Mouse (Mus musculus) liver, embryonic 14.5 days (tissue): Measurements from ENCODE around the gene Fam187a. TPM values are rescaled to one million over a fixed set of nuclear protein-coding genes. Genes with fewer than 3 reads are reported as not detected.
A peak's percentile ranks its signal among the peaks of the same experiment; 100 is the strongest.

Experiments used
- ATAC-seq: fragments of 200-750 bp; cut with Nextera tagmentation; 2 replicates; pipeline ENCODE4 v1.8.0; 2017; ENCODE audit warnings: moderate number of reproducible peaks, mild to moderate bottlenecking, moderate library complexity; ENCODE audit not compliant: insufficient read depth
- DNase-seq, 3 experiments: peaks; one replicate each; pipeline ENCODE4 v3.0.0-alpha.2; 2012 to 2013; ENCODE audit warnings: low read depth in 3 of 3, low spot score in 3 of 3
- H3K27ac ChIP-seq: fragments of 300-500 bp; sonication (generic); 2 replicates; pipeline ENCODE4 v1.5.1; 2014; ENCODE audit warnings: moderate library complexity, mild to moderate bottlenecking, control low read depth, inconsistent platforms
- H3K27me3 ChIP-seq: fragments of 300-500 bp; sonication (generic); 2 replicates; pipeline ENCODE4 v1.6.1; 2014; ENCODE audit warnings: mild to moderate bottlenecking, low read length, moderate library complexity; ENCODE audit not compliant: control insufficient read depth, insufficient read depth
- H3K36me3 ChIP-seq: fragments of 300-500 bp; sonication (generic); replicated peaks from 2 replicates; pipeline ENCODE4 v1.6.1; 2014; ENCODE audit warnings: low read depth; ENCODE audit not compliant: control insufficient read depth, insufficient read depth
- H3K4me1 ChIP-seq, 2 experiments: fragments of 200-500 bp in 1 of 2; fragments of 300-500 bp in 1 of 2; sonication (generic) in 1 of 2; replicated peaks; 2 replicates each; pipeline ENCODE4 v1.6.1; 2012 to 2014; ENCODE audit warnings: antibody characterized with exemption in 1 of 2, inconsistent platforms in 1 of 2, low read length in 1 of 2; ENCODE audit not compliant: control insufficient read depth in 2 of 2, insufficient read depth in 2 of 2
- H3K4me2 ChIP-seq: fragments of 300-500 bp; sonication (generic); 2 replicates; pipeline ENCODE4 v1.6.1; 2014; ENCODE audit warnings: low read depth, mild to moderate bottlenecking, control low read depth, moderate library complexity
- H3K4me3 ChIP-seq, 2 experiments: fragments of 200-500 bp in 1 of 2; fragments of 300-500 bp in 1 of 2; sonication (generic) in 1 of 2; 2 replicates each; pipeline ENCODE4 v1.5.1; 2012 to 2014; ENCODE audit warnings: low read depth in 2 of 2, low read length in 2 of 2, mild to moderate bottlenecking in 2 of 2, control low read depth in 1 of 2, inconsistent platforms in 1 of 2, moderate library complexity in 1 of 2; ENCODE audit not compliant: insufficient read depth in 1 of 2
- H3K9ac ChIP-seq: fragments of 300-500 bp; sonication (generic); replicated peaks from 2 replicates; pipeline ENCODE4 v1.6.1; 2014; ENCODE audit warnings: mild to moderate bottlenecking, control low read depth, moderate library complexity
- H3K9me3 ChIP-seq: fragments of 300-500 bp; sonication (generic); 2 replicates; pipeline ENCODE4 v1.6.1; 2016; ENCODE audit warnings: low read length, mixed read lengths; ENCODE audit not compliant: control insufficient read depth
- CTCF ChIP-seq: IDR thresholded peaks from 2 replicates; pipeline ENCODE4 v1.5.1; 2016; ENCODE audit warnings: antibody characterized with exemption, low read depth, control low read depth
- EP300 ChIP-seq: IDR thresholded peaks from 2 replicates; pipeline ENCODE4 v1.6.1; 2016; ENCODE audit warnings: antibody characterized with exemption, low read depth
- WGBS: fragments of 180-500 bp; shearing (Covaris S2); extraction: QIAGEN DNeasy Blood & Tissue Kit; methylation state at CpG from one replicate; pipeline ENCODE4 v1.1.7; 2014; ENCODE audit not compliant: insufficient replicate concordance; 5-methylcytosine and 5-hydroxymethylcytosine counted together
- polyA plus RNA-seq, 2 experiments: library from polyadenylated mRNA; depleted of rRNA in 1 of 2; stranded (reverse) in 1 of 2; unstranded in 1 of 2; fragments of >200 nt; fragmentation: Nextera tagmentation in 1 of 2; extraction: Ambion mirVana in 1 of 2; gene quantifications; 2 replicates each; pipeline versions ENCODE4 v1.2.1 to v1.2.3; 2012 to 2014

Fam187a gene
- polyA plus RNA-seq, 2 experiments, result 0.06 TPM; not detected in 1

DNA sequence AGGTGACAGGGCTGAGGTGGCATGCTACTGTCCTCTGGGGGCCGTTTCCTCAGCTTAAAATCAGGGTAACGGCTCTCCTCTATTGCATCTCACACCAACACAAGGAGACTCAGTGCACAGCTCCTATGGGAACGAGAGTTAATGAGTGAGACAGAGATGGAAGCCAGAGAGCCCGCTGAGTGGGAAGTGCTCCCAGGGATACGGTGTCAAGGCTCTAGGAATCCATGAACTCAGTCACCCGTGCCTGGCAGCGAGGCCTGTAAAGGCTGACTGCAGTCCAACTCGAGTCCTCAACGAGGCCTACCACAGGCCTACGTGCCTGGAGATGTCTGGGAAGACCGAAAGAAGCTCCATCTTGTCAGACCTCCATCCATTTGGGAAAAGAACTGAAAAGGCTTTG, 26.0 kb upstream of the Fam187a start:
- H3K4me2 ChIP-seq, result no peak overlapping the region
- H3K4me3 ChIP-seq, result no peak overlapping the region
- ATAC-seq, result no peak
- DNase-seq, result no peak
- no peaks in the 10 kb centered on the region for H3K9me3 ChIP-seq
- no peak overlapping the region for H3K27ac ChIP-seq
- H3K36me3 ChIP-seq, result peaks cover 68% of the 10 kb centered on the region
- no peak overlapping the region for H3K9ac ChIP-seq
- H3K27me3 ChIP-seq, result no peaks in the 10 kb centered on the region
- TF ChIP-seq CTCF (no peak), EP300 (no peak)
- no peaks in the 10 kb centered on the region for H3K4me1 ChIP-seq
- WGBS, result 88% methylated on average over 11 of the region's 11 CpGs

DNA sequence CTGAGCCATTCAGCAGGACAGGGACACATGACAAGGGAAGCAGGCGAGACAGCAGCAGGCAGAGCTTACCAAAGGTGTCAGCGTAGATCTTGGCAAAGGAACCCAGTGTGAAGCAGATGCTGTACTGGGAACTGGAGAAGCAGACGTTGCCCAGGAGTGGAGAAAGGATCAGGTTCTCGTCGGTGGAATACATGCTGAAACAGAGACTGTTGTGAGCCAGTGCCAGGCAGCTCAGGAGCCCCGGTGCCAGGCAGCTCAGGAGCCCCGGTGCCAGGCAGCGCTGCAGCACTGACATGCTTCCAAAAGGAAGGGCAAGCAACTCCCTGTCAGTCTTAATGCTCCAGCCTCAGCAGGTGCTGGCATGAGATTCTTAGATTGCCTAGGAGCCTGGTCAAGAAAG, 25.0 kb upstream of the Fam187a start:
- no peak for ATAC-seq
- Histone ChIP-seq H3K4me3 (no peak overlapping the region), H3K27me3 (no peaks in the 10 kb centered on the region), H3K27ac (no peak overlapping the region), H3K9ac (no peak overlapping the region), H3K9me3 (no peaks in the 10 kb centered on the region), H3K4me2 (no peak overlapping the region), H3K4me1 (no peaks in the 10 kb centered on the region), H3K36me3 (peaks cover 67% of the 10 kb centered on the region)
- TF ChIP-seq CTCF (no peak), EP300 (no peak)
- no peak for DNase-seq
- 83% methylated on average over 8 of the region's 8 CpGs for WGBS

DNA sequence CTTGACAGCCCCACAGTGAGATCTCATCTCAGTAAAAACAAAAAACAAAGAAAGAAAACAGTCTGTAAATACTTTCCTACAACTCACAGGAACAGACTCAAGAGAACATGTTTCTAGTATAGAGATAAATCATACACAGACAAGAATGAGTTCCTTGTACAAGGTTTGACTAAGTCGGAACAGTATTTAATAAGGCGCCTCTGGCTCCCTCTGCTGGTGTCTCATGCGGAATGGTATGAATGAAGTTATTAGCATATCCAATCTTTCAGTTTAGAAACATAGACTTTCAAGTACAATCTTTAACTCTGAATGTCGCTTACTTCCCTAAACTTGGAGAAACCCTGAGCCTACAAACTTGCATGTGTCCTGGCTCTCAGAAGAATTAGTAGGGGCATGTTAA, 20.7 kb upstream of the Fam187a start:
- peaks cover 69% of the 10 kb centered on the region for H3K36me3 ChIP-seq
- no peak for ATAC-seq
- no peak overlapping the region for H3K27ac ChIP-seq
- H3K4me2 ChIP-seq, result no peak overlapping the region
- H3K9ac ChIP-seq, result no peak overlapping the region
- H3K27me3 ChIP-seq, result no peaks in the 10 kb centered on the region
- no peak for DNase-seq
- peak; percentile 52; the same call in 1 of the 2 replicates for TF ChIP-seq CTCF
- no peak for TF ChIP-seq EP300
- H3K4me1 ChIP-seq, result no peaks in the 10 kb centered on the region
- WGBS, result 44% methylated on average over 4 of the region's 4 CpGs
- H3K9me3 ChIP-seq, result no peaks in the 10 kb centered on the region
- no peak overlapping the region for H3K4me3 ChIP-seq

DNA sequence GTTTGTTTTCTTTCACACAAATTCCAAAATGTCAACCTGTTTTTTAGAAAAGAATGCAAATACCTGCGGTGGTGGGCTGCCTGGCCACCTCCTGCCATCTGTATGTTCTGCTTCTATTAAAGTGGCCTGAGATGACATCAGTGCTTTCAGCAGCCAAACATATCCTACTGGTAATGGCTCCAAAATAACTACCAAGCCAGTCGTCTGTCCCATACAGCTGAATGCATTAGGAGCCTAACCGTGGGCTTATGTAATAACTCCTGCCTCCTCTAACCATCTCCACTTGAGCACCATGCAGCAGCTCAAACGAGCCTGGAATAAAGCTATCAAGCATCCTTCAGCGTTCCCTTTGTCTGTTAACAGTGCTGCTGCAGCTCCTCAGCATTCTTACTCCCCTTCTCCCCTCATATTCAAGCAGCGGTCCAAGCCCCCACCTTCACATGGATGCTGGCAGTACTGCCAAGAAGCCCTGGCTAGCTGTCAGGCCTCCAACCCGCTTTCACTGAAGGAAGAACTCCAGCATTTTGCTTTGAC, 10.1 kb upstream of the Fam187a start:
- H3K4me3 ChIP-seq, result no peak overlapping the region
- H3K36me3 ChIP-seq, result peaks cover 45% of the 10 kb centered on the region
- 77% methylated on average over 7 of the region's 7 CpGs for WGBS

DNA sequence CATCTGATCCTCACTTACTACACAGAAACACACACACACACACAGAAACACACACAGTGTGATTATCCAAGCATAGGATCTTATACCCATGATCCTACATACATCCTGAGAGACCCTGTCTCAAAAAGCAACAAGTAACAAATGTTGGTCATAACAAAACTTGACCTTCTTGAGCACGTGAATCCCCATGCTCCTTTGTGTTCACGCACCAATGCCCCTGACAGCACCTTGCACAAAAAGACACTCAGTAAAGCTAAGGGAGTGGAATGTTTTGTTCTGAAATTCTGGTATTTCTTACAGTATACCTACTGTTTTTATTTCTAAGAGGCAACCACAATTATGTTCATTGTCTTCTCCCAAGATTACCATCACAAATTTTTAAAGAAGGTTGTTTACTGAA, 5.4 kb upstream of the Fam187a start:
- Histone ChIP-seq H3K27ac (no peak overlapping the region; the same call in 1 of the 2 replicates), H3K4me1 (peaks cover 18 to 19% of the 10 kb centered on the region in 2 experiments), H3K27me3 (no peaks in the 10 kb centered on the region; the same call in 1 of the 2 replicates), H3K9ac (peak overlapping the region; percentile 93), H3K4me3 (peak overlapping the region; percentile 96 to 98; a peak in 2 of 4 replicates), H3K9me3 (no peaks in the 10 kb centered on the region), H3K36me3 (peaks cover 29% of the 10 kb centered on the region), H3K4me2 (peak overlapping the region; percentile 86)
- DNase-seq (no peak), ATAC-seq (no peak)
- WGBS, result 82% methylated on average over 2 of the region's 2 CpGs
- TF ChIP-seq EP300, result no peak

More for the DNA sequence above, 10.1 kb upstream of the Fam187a start:
- TF ChIP-seq CTCF (no peak), EP300 (no peak)
- no peaks in the 10 kb centered on the region for H3K27me3 ChIP-seq
- H3K4me1 ChIP-seq, result peaks cover 4 to 7% of the 10 kb centered on the region in 2 experiments
- H3K27ac ChIP-seq, result no peak overlapping the region
- no peak for DNase-seq
- no peak overlapping the region for H3K9ac ChIP-seq
- no peaks in the 10 kb centered on the region for H3K9me3 ChIP-seq
- H3K4me2 ChIP-seq, result no peak overlapping the region
- no peak for ATAC-seq
